Mouse (Mus musculus): ENCODE measurements at regions not wholly inside any gene's neighbourhood (a gene's known extent, or its start where the extent isn't known, plus 50 kb on each side); places are given as distances from the start of the nearest gene placed in this dataset.

DNA sequence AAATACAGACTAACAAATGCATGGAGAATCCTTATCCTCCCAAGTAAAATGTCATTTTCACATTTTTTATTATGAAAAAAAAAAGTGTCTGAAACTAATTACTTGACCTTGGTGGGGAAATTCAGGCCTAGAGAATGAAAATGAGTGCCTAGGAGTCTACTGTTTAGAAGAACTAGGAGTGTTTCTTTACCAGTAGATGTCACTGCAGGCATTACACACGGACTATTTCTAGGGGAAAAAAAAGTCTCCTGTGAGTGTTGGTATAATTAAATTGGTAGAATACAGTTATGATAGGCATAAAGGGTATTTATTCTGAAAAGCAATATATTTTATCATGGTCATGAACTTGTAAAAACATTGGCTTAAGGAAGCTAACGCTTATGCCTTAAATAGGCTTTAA lies 55.5 kb upstream of the Mpdz start:
- no peak for DNase-seq

DNA sequence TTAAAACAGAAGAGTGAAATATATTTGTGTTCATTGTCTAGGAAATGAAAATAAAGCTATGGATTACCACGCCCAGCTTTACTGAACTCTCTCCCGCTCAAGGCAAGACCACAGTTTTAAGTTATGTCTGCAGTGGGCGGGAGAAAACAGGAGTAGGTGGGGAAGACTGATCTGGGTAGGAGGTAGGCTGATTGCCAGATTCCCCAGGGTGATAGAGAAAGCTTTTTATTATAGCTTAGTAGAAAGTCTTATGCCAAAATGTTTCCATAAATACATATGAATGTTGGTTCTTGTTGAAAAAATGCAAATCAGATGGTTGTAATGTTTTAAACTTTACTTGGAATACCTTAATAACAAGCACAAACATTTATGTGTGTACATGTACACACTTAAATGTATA lies 50.2 kb upstream of the Mpdz start:
- DNase-seq = no peak
